Mouse (Mus musculus) stomach, postnatal 0 days (tissue): ENCODE data around the gene Phf19.

Experiments
- CTCF ChIP-seq: IDR thresholded peaks from 2 replicates; pipeline ENCODE4 v1.5.1; 2016; ENCODE audit warnings: antibody characterized with exemption, low read depth, mild to moderate bottlenecking, moderate library complexity
- EP300 ChIP-seq: optimal IDR thresholded peaks from 2 replicates; pipeline ENCODE3; 2016; ENCODE audit warnings: antibody characterized with exemption

DNA sequence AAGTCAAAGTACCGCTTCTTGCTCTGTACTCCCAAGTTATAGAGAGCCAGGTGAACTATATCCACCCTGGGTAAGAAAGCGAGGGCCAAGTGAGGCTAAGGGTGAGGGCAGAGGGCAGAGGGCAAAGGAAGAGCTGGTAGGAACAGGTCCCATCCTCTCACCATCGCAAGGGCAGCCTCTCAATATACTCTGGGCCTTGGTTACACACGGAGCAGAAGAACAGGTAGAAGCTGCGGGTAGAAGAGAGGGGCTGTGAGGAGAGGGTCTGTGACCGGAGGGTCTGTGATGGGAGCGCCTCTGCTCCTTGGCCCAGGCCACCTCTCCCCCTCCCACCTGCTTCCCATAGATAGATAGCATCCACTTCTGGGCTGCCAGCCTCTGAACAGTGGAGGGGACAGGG, 10.6 kb downstream of the Phf19 start:
- no peak for TF ChIP-seq EP300
- no peak for TF ChIP-seq CTCF
